Mouse (Mus musculus) hindbrain, postnatal 0 days (tissue): ENCODE data around the gene Aip. TPM values are rescaled to one million over a fixed set of nuclear protein-coding genes. Genes with fewer than 3 reads are reported as not detected.

Experiments
- ATAC-seq: fragments of 200-750 bp; cut with Nextera tagmentation; 2 replicates; pipeline ENCODE4 v1.8.0; 2017; ENCODE audit warnings: mild to moderate bottlenecking, moderate TSS enrichment, moderate library complexity
- DNase-seq: peaks from one replicate; pipeline ENCODE4 v3.0.0-alpha.2; 2015; ENCODE audit warnings: low spot score
- H3K27ac ChIP-seq: fragments of 300-500 bp; sonication (generic); 2 replicates; pipeline ENCODE4 v1.5.1; 2014; ENCODE audit warnings: mild to moderate bottlenecking
- H3K27me3 ChIP-seq: fragments of 300-500 bp; sonication (generic); 2 replicates; pipeline ENCODE4 v1.6.1; 2014; ENCODE audit warnings: low read length, mixed read lengths; ENCODE audit not compliant: insufficient read depth
- H3K36me3 ChIP-seq: fragments of 300-500 bp; sonication (generic); 2 replicates; pipeline ENCODE4 v1.6.1; 2014; ENCODE audit warnings: low read length, mixed read lengths; ENCODE audit not compliant: insufficient read depth
- H3K4me1 ChIP-seq: fragments of 300-500 bp; sonication (generic); 2 replicates; pipeline ENCODE4 v1.6.1; 2014; ENCODE audit warnings: antibody characterized with exemption, low read length, mixed read lengths; ENCODE audit not compliant: insufficient read depth
- H3K4me2 ChIP-seq: fragments of 300-500 bp; sonication (generic); 2 replicates; pipeline ENCODE4 v1.6.1; 2014; ENCODE audit warnings: low read depth, mild to moderate bottlenecking, low read length, moderate library complexity, mixed read lengths
- H3K4me3 ChIP-seq: fragments of 300-500 bp; sonication (generic); 2 replicates; pipeline ENCODE4 v1.5.1; 2014; ENCODE audit warnings: low read length
- H3K9ac ChIP-seq: fragments of 300-500 bp; sonication (generic); replicated peaks from 2 replicates; pipeline ENCODE4 v1.6.1; 2014; ENCODE audit warnings: mild to moderate bottlenecking, low read length, moderate library complexity, mixed read lengths
- H3K9me3 ChIP-seq: fragments of 300-500 bp; sonication (generic); 2 replicates; pipeline ENCODE4 v1.6.1; 2016; ENCODE audit warnings: low read length, mixed read lengths
- CTCF ChIP-seq: IDR thresholded peaks from 2 replicates; pipeline ENCODE4 v1.5.1; 2016; ENCODE audit warnings: antibody characterized with exemption, control low read depth, low read depth
- WGBS: fragments of 180-500 bp; shearing (Covaris S2); extraction: QIAGEN DNeasy Blood & Tissue Kit; methylation state at CpG from one replicate; pipeline ENCODE4 v1.1.7; 2014; 5-methylcytosine and 5-hydroxymethylcytosine counted together
- polyA plus RNA-seq: library from polyadenylated mRNA; unstranded; fragments of >200 nt; fragmentation: Nextera tagmentation; extraction: Ambion mirVana; gene quantifications from 2 replicates; pipeline ENCODE4 v1.2.1, GENCODE M21; 2015
- total RNA-seq: library from RNA; depleted of rRNA; stranded (reverse); fragments of >200 nt; gene quantifications from 2 replicates; pipeline ENCODE4 v1.2.3, GENCODE M21; 2014

Gene Aip
- total and polyA plus RNA-seq, 2 experiments from 2014 or later, result 33.4 to 94.3 TPM

DNA sequence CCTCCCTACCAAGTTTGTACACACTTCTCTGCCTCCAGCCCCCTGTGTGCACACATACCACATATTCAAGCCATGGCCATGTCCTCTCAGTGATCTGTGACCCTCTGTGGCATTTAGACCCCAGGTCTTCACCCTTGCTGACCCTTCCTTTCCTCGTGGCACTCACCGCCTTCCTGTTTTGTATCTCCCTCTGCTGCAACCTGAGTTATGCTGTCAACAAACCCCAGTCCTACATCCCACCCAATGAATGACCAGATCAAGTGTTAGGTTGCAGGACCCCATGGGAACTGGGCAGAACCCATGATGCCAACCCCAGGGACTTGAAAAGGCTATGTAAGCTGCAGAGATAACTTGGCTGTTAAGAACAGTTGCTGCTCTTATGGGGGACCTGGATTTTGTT lies 23.6 kb downstream of the Aip start:
- peak overlapping the region; percentile 57 for H3K4me3 ChIP-seq
- no peaks in the 10 kb centered on the region for H3K36me3 ChIP-seq
- H3K9ac ChIP-seq, result peak overlapping the region; percentile 55; the same call in 1 of the 2 replicates
- no peak for TF ChIP-seq CTCF
- H3K4me2 ChIP-seq, result peak overlapping the region; percentile 70
- H3K4me1 ChIP-seq, result peaks cover 24% of the 10 kb centered on the region
- WGBS, result 81% methylated on average over 2 of the region's 2 CpGs
- H3K27ac ChIP-seq, result 0 out of 2 replicates have a peak overlapping the region, but pooled peaks have one; percentile 59
- no peaks in the 10 kb centered on the region for H3K27me3 ChIP-seq
- no peaks in the 10 kb centered on the region for H3K9me3 ChIP-seq
- DNase-seq (no peak), ATAC-seq (no peak)

DNA sequence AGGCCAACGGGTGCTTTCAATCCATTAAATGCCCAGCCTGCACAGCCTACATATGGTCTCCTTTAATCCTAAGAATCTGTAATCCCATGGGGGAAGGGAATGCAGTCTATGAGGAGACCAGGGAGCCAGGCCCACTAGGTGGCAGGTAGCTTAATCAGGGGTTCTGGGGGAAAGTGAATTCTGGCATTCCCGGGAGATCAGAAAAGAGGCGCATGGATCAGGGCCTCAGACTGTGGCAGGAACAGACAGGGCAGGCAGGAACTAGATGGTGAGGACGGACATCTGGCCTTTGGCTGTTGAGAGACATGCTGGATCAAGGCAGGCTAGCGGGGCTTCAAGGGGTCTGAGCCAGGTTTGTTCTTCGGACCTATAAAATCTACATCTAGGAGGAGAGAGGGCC lies 24.2 kb downstream of the Aip start:
- H3K27ac ChIP-seq, result peak overlapping the region; percentile 59; the same call in 1 of the 2 replicates
- peak overlapping the region; percentile 57 for H3K4me3 ChIP-seq
- H3K4me2 ChIP-seq, result peak overlapping the region; percentile 70
- no peak for ATAC-seq
- TF ChIP-seq CTCF, result no peak; the same call in 1 of the 2 replicates
- no peaks in the 10 kb centered on the region for H3K27me3 ChIP-seq
- 71% methylated on average over 6 of the region's 6 CpGs for WGBS
- H3K9me3 ChIP-seq, result no peaks in the 10 kb centered on the region
- peak; percentile 53 for DNase-seq
- no peaks in the 10 kb centered on the region for H3K36me3 ChIP-seq
- peak overlapping the region; percentile 55 for H3K9ac ChIP-seq
- peaks cover 24% of the 10 kb centered on the region for H3K4me1 ChIP-seq

- Histone ChIP-seq H3K9me3 (no peaks in the 10 kb centered on the region), H3K9ac (peak overlapping the region; percentile 55), H3K4me3 (peak overlapping the region; percentile 57), H3K4me2 (peak overlapping the region; percentile 70), H3K27ac (peak overlapping the region; percentile 59; the same call in 1 of the 2 replicates), H3K36me3 (no peaks in the 10 kb centered on the region), H3K27me3 (no peaks in the 10 kb centered on the region), H3K4me1 (peaks cover 24% of the 10 kb centered on the region)
- ATAC-seq (peak; percentile 10; the same call in 1 of the 2 replicates), DNase-seq (peak; percentile 80)
- no peak for TF ChIP-seq CTCF
- under 1% methylated on average over 51 of the region's 52 CpGs for WGBS
Observed at GRCm38 (mm10) chr19:4100718-4101261, 24.9 kb downstream of the Aip start.

GRCm38 (mm10) chr19:4099837-4100717 lies 25.6 kb downstream of the Aip start, which contains the start of gene Pitpnm1:
Pitpnm1 (plus strand) TSS chr19:4099998.
- Histone ChIP-seq H3K4me1 (peaks cover 24% of the 10 kb centered on the region), H3K27me3 (no peaks in the 10 kb centered on the region)
- 1% methylated on average over 52 of the region's 53 CpGs for whole genome bisulfite sequencing

DNA sequence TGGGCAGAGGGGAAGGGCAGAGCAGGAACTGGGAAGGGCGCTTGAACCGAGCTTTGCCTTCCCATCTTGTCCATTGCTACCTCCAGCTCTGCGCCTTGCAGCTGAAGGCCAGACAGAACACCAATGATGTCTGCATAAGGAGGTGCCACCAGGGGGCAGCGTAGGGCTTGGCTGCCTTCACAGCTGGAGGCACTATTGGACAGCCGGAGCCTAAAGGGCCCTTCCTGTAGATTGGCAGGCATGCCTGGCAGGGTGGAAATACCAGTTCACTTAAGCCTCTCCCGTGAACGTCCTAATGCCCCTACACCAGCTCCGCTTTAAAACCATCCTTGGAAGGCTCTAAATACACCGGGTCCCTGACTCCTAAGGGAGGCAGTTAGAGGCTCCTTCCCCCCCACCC lies 26.6 kb downstream of the Aip start:
- Histone ChIP-seq H3K4me1 (peaks cover 24% of the 10 kb centered on the region), H3K36me3 (no peaks in the 10 kb centered on the region), H3K27me3 (no peaks in the 10 kb centered on the region), H3K9ac (no peak overlapping the region), H3K9me3 (no peaks in the 10 kb centered on the region), H3K27ac (0 out of 2 replicates have a peak overlapping the region, but pooled peaks have one; percentile 17), H3K4me3 (0 out of 2 replicates have a peak overlapping the region, but pooled peaks have one; percentile 3), H3K4me2 (peak overlapping the region; percentile 70; the same call in 1 of the 2 replicates)
- ATAC-seq, result no peak
- DNase-seq, result peak; percentile 92
- WGBS, result 15% methylated on average over 9 of the region's 9 CpGs
- TF ChIP-seq CTCF, result peak; percentile 96

More at GRCm38 (mm10) chr19:4099837-4100717, 25.6 kb downstream of the Aip start, which contains the start of gene Pitpnm1:
- peak; percentile 15 for DNase-seq
- Histone ChIP-seq H3K9ac (peak within 1 kb of the TSS; percentile 55), H3K4me2 (peak within 1 kb of the TSS; percentile 70), H3K36me3 (no peaks in the 10 kb centered on the region), H3K4me3 (peak within 1 kb of the TSS; percentile 57), H3K27ac (peak within 1 kb of the TSS; percentile 59; the same call in 1 of the 2 replicates), H3K9me3 (no peaks in the 10 kb centered on the region)
- no peak for ATAC-seq
- TF ChIP-seq CTCF, result no peak

DNA sequence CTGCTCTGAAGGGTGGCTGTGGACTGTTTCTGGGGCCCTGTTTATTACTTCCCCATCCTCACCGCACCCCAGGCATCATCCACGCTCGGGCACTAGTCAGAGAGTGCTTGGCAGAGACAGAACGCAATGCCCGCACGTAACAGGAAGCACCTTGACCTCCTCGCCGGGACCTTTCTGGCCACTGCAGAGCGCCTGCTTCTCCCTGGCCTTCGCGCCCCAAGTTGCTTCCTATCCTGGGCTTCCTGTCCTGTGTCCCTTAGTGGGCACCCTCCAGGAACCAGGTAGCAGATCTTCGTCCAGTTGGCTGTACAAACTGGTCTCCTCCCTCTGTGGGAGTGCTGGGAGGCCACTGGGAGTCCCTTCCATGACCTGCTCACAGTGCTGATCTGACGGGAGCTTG lies 27.2 kb downstream of the Aip start:
- ATAC-seq (no peak), DNase-seq (no peak)
- Histone ChIP-seq H3K4me3 (no peak overlapping the region), H3K27me3 (no peaks in the 10 kb centered on the region), H3K4me1 (peaks cover 24% of the 10 kb centered on the region), H3K9ac (no peak overlapping the region), H3K27ac (no peak overlapping the region), H3K36me3 (no peaks in the 10 kb centered on the region), H3K9me3 (no peaks in the 10 kb centered on the region), H3K4me2 (no peak overlapping the region)
- no peak for TF ChIP-seq CTCF
- 91% methylated on average over 13 of the region's 13 CpGs for whole genome bisulfite sequencing
